Mouse (Mus musculus): ENCODE measurements around the gene Larp6.

- TF ChIP-seq POLR2A (IDR thresholded peaks at IDR 0.05; ENCODE audit: low read depth, low read length) (no peak), CTCF (IDR thresholded peaks at IDR 0.05; ENCODE audit: extremely low read depth, insufficient read depth, insufficient read length, insufficient replicate concordance) (peak; percentile 27; the same call in 1 of the 2 replicates)
These were observed 5.5 kb downstream of the Larp6 start for GRCm38 (mm10) chr9:60718284-60718683.
